Mouse (Mus musculus): ENCODE data around the gene Pdlim4. TPM values are rescaled to one million over a fixed set of nuclear protein-coding genes. Genes with fewer than 3 reads are reported as not detected.
A peak's percentile ranks its signal among the peaks of the same experiment; 100 is the strongest.
"Not testable (repeated sequence)": the region's sequence is repeated elsewhere in the genome, so short reads cannot be mapped to it uniquely, and the experiment has no call there.

Pdlim4 gene
- polyA plus RNA-seq, 1 experiment from 2014 or later: 55.5 TPM

DNA sequence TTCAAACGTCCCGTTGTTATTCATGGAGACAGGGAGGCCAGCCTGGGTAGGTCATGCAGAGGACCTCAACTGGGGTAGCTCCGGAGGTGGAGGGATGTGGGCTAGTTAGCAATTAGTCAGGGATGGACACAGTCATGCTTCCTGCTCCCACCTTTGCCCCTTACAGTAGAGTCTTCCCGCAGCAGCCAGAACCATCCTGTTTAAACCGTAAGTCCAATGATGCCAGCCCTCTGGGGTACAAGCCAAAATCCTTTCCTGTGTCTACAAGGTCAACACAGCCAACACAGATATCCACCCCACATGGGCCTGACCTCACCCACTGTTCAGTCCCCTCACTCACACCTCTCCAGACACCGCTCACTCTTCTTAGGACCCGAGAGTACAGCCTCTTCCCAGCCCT, 17.7 kb downstream of the Pdlim4 start:
- Histone ChIP-seq H3K36me3 (ENCODE audit: control insufficient read depth, insufficient read depth, low read length) (no peaks in the 10 kb centered on the region), H3K4me2 (replicated peaks; ENCODE audit: low read depth) (no peak overlapping the region), H3K4me3 (ENCODE audit: low read depth, low read length) (no peak overlapping the region), H3K27me3 (ENCODE audit: control insufficient read depth, insufficient read depth, low read length) (no peaks in the 10 kb centered on the region), H3K27ac (replicated peaks) (no peak overlapping the region), H3K9ac (ENCODE audit: low read length) (no peak overlapping the region), H3K9me3 (ENCODE audit: control insufficient read depth, low read length) (no peaks in the 10 kb centered on the region), H3K4me1 (replicated peaks; ENCODE audit: control insufficient read depth, insufficient read depth) (no peaks in the 10 kb centered on the region)
- TF ChIP-seq EP300 (optimal IDR thresholded peaks at IDR 0.05): no peak
- TF ChIP-seq CTCF (IDR thresholded peaks at IDR 0.05; ENCODE audit: low read depth): no peak
- ATAC-seq (ENCODE audit: low FRiP score, low TSS enrichment) (no peak), DNase-seq (ENCODE audit: low spot score) (no peak)
- WGBS: 85% methylated on average over 7 of the region's 7 CpGs

DNA sequence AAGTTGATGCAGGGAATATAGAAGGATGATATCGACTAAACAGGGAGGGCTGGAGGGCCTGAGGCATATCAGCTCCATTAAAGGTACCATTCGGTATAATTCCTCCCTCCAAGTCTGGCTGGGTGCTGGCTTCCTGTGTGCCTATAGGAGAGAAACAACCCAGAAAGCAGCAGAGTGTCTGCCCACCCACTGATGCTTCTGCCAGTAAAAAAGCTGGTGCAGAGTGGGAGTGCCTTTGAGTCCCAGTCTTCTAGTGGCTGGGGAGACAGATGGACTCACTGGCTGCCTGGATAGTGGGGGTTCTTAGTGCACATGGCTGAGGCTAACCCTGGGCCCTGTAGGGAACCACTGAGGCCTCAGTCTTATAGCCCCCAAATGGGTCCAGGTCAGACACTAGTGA, 18.6 kb downstream of the Pdlim4 start:
- H3K27me3 ChIP-seq (ENCODE audit: control insufficient read depth, insufficient read depth, low read length): no peaks in the 10 kb centered on the region
- no peak for DNase-seq (ENCODE audit: low spot score)

DNA sequence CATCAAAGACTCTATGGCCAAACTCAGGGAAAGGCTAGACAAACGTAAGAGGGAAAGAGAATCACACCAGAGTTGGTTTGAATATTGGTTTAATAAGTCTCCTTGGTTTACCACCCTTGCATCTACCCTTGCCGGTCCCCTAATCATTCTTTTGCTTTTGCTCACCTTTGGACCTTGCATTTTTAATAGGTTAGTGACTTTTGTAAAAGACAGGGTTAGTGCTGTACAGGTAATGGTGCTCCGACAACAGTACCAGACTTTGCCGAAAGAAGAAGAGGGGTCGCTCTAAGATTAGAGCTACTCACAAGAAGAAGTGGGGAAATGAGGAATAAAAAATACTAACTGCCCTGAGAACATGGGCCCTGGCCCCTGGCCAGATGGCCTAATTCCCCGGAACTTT, 28.1 kb downstream of the Pdlim4 start:
- Histone ChIP-seq H3K36me3 (ENCODE audit: control insufficient read depth, insufficient read depth, low read length) (no peaks in the 10 kb centered on the region), H3K9ac (ENCODE audit: low read length) (no peak overlapping the region), H3K4me2 (replicated peaks; ENCODE audit: low read depth) (no peak overlapping the region), H3K27me3 (ENCODE audit: control insufficient read depth, insufficient read depth, low read length) (no peaks in the 10 kb centered on the region), H3K27ac (replicated peaks) (no peak overlapping the region), H3K4me3 (ENCODE audit: low read depth, low read length) (no peak overlapping the region), H3K4me1 (replicated peaks; ENCODE audit: control insufficient read depth, insufficient read depth) (no peaks in the 10 kb centered on the region), H3K9me3 (ENCODE audit: control insufficient read depth, low read length) (no peaks in the 10 kb centered on the region)
- TF ChIP-seq CTCF (IDR thresholded peaks at IDR 0.05; ENCODE audit: low read depth) (no peak), EP300 (optimal IDR thresholded peaks at IDR 0.05) (no peak)
- DNase-seq (ENCODE audit: low spot score) (no peak), ATAC-seq (ENCODE audit: low FRiP score, low TSS enrichment) (no peak)
- WGBS: 89% methylated on average over 6 of the region's 6 CpGs

More for the DNA sequence above, 18.6 kb downstream of the Pdlim4 start:
- Histone ChIP-seq H3K4me2 (replicated peaks; ENCODE audit: low read depth) (no peak overlapping the region), H3K36me3 (ENCODE audit: control insufficient read depth, insufficient read depth, low read length) (no peaks in the 10 kb centered on the region), H3K4me1 (replicated peaks; ENCODE audit: control insufficient read depth, insufficient read depth) (no peaks in the 10 kb centered on the region), H3K9me3 (ENCODE audit: control insufficient read depth, low read length) (no peaks in the 10 kb centered on the region), H3K27ac (replicated peaks) (no peak overlapping the region), H3K9ac (ENCODE audit: low read length) (no peak overlapping the region), H3K4me3 (ENCODE audit: low read depth, low read length) (no peak overlapping the region)
- 65% methylated on average over 2 of the region's 2 CpGs for WGBS
- ATAC-seq (ENCODE audit: low FRiP score, low TSS enrichment): no peak
- no peak for TF ChIP-seq EP300 (optimal IDR thresholded peaks at IDR 0.05)
- no peak for TF ChIP-seq CTCF (IDR thresholded peaks at IDR 0.05; ENCODE audit: low read depth)

DNA sequence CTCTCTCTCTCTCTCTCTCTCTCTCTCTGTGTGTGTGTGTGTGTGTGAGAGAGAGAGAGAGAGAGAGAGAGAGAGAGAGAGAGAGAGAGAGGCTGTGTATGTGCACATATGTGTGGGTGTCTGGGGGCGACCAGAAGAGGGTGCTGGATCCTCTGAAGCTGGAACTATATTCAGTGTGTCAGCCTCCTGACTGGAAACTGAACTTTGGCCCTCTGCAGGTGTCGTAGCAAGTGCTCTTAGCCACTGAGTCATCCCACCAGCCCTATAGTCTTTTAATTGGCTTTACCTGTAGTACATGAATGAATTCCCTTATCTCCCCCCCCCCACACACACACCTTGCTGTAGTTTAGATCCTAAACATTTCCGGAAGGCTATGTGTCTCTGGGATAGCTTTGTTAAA, 35.9 kb downstream of the Pdlim4 start:
- not testable (repeated sequence) for H3K4me3 ChIP-seq (ENCODE audit: low read depth, low read length); DNase-seq (ENCODE audit: low spot score); H3K4me2 ChIP-seq (replicated peaks; ENCODE audit: low read depth); H3K9me3 ChIP-seq (ENCODE audit: control insufficient read depth, low read length); ATAC-seq (ENCODE audit: low FRiP score, low TSS enrichment); H3K27me3 ChIP-seq (ENCODE audit: control insufficient read depth, insufficient read depth, low read length); H3K36me3 ChIP-seq (ENCODE audit: control insufficient read depth, insufficient read depth, low read length); H3K27ac ChIP-seq (replicated peaks); H3K9ac ChIP-seq (ENCODE audit: low read length); H3K4me1 ChIP-seq (replicated peaks; ENCODE audit: control insufficient read depth, insufficient read depth)
- 88% methylated on average over 1 of the region's 3 CpGs for WGBS

DNA sequence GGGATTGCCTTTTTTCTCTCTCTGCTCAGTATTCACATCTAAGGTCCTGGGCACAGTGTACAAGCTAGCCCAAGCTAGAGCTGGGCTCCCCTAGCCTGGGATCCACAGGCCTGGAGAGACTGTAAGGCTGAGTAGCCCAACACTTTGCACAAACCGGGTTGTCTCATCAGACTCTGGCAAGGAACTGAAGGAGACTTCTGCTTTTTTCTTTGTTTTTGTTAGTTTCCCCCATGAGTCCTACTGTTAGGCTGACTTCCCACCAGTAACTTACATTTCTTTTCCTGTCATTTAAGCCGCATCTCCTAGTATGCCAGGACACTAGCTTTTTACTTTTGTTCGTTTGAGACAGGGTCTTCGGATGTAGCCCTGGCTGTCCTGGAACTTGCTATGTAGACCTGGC, 39.8 kb downstream of the Pdlim4 start:
- Histone ChIP-seq H3K27ac (replicated peaks) (0 out of 2 replicates have a peak overlapping the region, but pooled peaks have one; percentile 13), H3K9ac (ENCODE audit: low read length) (peak overlapping the region; percentile 54; the same call in 1 of the 2 replicates), H3K4me3 (ENCODE audit: low read depth, low read length) (no peak overlapping the region), H3K27me3 (ENCODE audit: control insufficient read depth, insufficient read depth, low read length) (no peaks in the 10 kb centered on the region), H3K4me2 (replicated peaks; ENCODE audit: low read depth) (peak overlapping the region; percentile 83; the same call in 1 of the 2 replicates), H3K4me1 (replicated peaks; ENCODE audit: control insufficient read depth, insufficient read depth) (0 out of 2 replicates have a peak, but pooled peaks cover 7% of the 10 kb centered on the region), H3K9me3 (ENCODE audit: control insufficient read depth, low read length) (no peaks in the 10 kb centered on the region), H3K36me3 (ENCODE audit: control insufficient read depth, insufficient read depth, low read length) (no peaks in the 10 kb centered on the region)
- DNase-seq (ENCODE audit: low spot score): no peak
- TF ChIP-seq EP300 (optimal IDR thresholded peaks at IDR 0.05) (no peak), CTCF (IDR thresholded peaks at IDR 0.05; ENCODE audit: low read depth) (no peak)
- 84% methylated on average over 4 of the region's 4 CpGs for WGBS
- no peak for ATAC-seq (ENCODE audit: low FRiP score, low TSS enrichment)

DNA sequence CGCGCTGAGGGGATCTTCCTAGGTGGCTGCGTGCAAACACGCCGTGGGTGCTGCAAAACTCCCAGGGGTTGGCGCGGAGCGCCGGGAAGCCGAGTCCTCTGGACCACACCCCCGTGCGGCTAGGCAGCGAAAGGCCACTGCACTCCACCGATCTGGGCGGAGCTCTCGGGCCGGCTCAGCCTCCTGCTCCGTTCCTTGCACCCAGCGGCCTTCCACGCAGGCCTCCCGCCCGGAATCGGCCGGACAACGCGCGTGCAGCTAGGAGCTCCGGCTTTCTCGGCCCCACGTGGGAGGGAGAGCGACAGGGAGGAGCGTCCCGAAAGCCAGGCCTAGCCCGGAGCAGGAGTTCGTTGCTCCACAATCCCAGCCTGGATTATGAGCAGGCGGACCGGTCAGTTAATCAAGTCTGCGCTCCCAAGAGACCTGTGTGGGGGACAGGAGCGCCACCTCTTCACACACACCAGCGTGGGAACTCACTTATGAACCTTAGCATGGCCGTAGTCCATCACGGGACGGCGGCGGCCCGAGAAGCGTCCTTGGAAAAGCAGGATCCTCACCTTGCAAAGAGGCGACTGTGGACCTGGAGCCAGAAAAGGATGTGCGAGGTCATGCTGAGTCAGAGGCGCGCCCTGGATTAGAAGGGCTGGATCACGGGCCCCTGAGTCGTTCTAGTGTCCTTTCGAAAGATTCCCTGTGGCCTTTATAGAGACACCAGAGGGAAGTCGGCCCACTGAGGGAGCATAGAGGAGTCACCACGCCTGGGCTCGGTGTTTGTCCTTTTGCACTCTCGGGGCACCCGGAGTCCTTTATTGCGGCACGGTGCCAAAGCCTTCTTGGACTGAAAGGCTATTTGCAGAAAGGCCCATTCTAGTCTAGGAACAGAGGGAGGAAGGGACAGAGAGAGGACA, 40.5 kb downstream of the Pdlim4 start, which contains the start of gene Slc22a4:
Slc22a4 (minus strand) TSS at position 47 of the 908 bp plus-strand sequence.
- 4% methylated on average over 61 of the region's 61 CpGs for WGBS
- H3K36me3 ChIP-seq (ENCODE audit: control insufficient read depth, insufficient read depth, low read length): no peaks in the 10 kb centered on the region
- ATAC-seq (ENCODE audit: low FRiP score, low TSS enrichment) (peak; percentile 89), DNase-seq (ENCODE audit: low spot score) (peak; percentile 87)
- H3K9me3 ChIP-seq (ENCODE audit: control insufficient read depth, low read length): no peaks in the 10 kb centered on the region
- H3K9ac ChIP-seq (ENCODE audit: low read length): peak within 1 kb of the TSS; percentile 54
- H3K27me3 ChIP-seq (ENCODE audit: control insufficient read depth, insufficient read depth, low read length): no peaks in the 10 kb centered on the region
- peak; percentile 58 for TF ChIP-seq CTCF (IDR thresholded peaks at IDR 0.05; ENCODE audit: low read depth)
- TF ChIP-seq EP300 (optimal IDR thresholded peaks at IDR 0.05): no peak
- peak within 1 kb of the TSS; percentile 35; the same call in 1 of the 2 replicates for H3K27ac ChIP-seq (replicated peaks)
- H3K4me2 ChIP-seq (replicated peaks; ENCODE audit: low read depth): peak within 1 kb of the TSS; percentile 83
- peak within 1 kb of the TSS; percentile 46 for H3K4me3 ChIP-seq (ENCODE audit: low read depth, low read length)
- H3K4me1 ChIP-seq (replicated peaks; ENCODE audit: control insufficient read depth, insufficient read depth): 0 out of 2 replicates have a peak, but pooled peaks cover 7% of the 10 kb centered on the region

Data from stomach, postnatal 0 days (tissue).